Comparison of ENCODE assay signal across 16 mouse cellular contexts in genomic region chr8:26226612-26227528, GRCm38 (mm10).
A peak's percentile ranks its signal among the peaks of the same experiment; 100 is the strongest.
DNase-seq lines count a peak whose midpoint lies in the region; ATAC-seq and TF ChIP-seq lines count a peak whose summit lies in the region.
"Had no signal": no experiment of that assay in that cellular context is flagged by ENCODE, and none has a peak within 500 bp of the region (broad histone marks: within the 10 kb centered on the region; RNA-seq: fewer than 3 reads in every experiment).

No protein-coding gene starts in this region.

- intact Hi-C loops in heart, adult 2 months (cut with DNase I), result no loop called here
- intact Hi-C loops in gastrocnemius, adult 2 months (cut with DNase I), result no loop called here

- no peak for DNase-seq in heart, adult 2 months
- DNase-seq in R1 (ENCODE audit: low read depth, low spot score), result peak; percentile 31
- DNase-seq in embryonic facial prominence, embryonic 10.5 days (ENCODE audit: low spot score), result peak; percentile 85
- DNase-seq in gastrocnemius, adult 2 months, result no peak
- DNase-seq in thymus, postnatal 25 days, result no peak
- DNase-seq in spleen, adult 12 weeks (ENCODE audit: low spot score), result no peak
- DNase-seq: cerebellum, adult 11-12 months; forebrain, postnatal 0 days; layer of hippocampus, adult 9-11 months; thymus, postnatal 36 days had no signal

- WGBS in heart, embryonic 14.5 days, result 45% methylated on average over 30 of the region's 30 CpGs
- 48% methylated on average over 30 of the region's 30 CpGs for WGBS in heart, adult 2 months
- 37% methylated on average over 30 of the region's 30 CpGs for WGBS in embryonic facial prominence, embryonic 10.5 days
- WGBS in limb, embryonic 13.5 days, result 16% methylated on average over 30 of the region's 30 CpGs

- H3K4me3 ChIP-seq in heart, embryonic 14.5 days (ENCODE audit: control insufficient read depth in 1 of 2, insufficient read depth in 1 of 2, low read depth in 1 of 2, low read length in 2 of 2), result no peak overlapping the region
- H3K4me3 ChIP-seq in heart, adult 2 months, result no peak overlapping the region
- peak overlapping the region; percentile 26; the same call in 1 of the 2 replicates for H3K4me3 ChIP-seq in embryonic facial prominence, embryonic 10.5 days
- H3K4me3 ChIP-seq in limb, embryonic 13.5 days, result peak overlapping the region; percentile 29
- H3K4me3 ChIP-seq in gastrocnemius, adult 2 months, result no peak overlapping the region
- H3K4me3 ChIP-seq: lung, embryonic 15.5 days; neural tube, embryonic 12.5 days had no signal

- ATAC-seq in heart, embryonic 14.5 days (ENCODE audit: insufficient number of reproducible peaks, insufficient read depth, low FRiP score, low read depth), result no peak
- ATAC-seq in limb, embryonic 13.5 days (ENCODE audit: low FRiP score, low read depth), result peak; percentile 62; the same call in 1 of the 2 replicates
- ATAC-seq: forebrain, postnatal 0 days had no signal

- no peaks in the 10 kb centered on the region for H3K79me2 ChIP-seq in heart, adult 2 months (replicated peaks; ENCODE audit: control insufficient read depth, insufficient read depth, low read length)

- no peaks in the 10 kb centered on the region for H3K27me3 ChIP-seq in heart, embryonic 14.5 days (ENCODE audit: control insufficient read depth, insufficient read depth, low read length)
- no peaks in the 10 kb centered on the region for H3K27me3 ChIP-seq in heart, adult 2 months (ENCODE audit: control insufficient read depth, insufficient read depth, low read length)
- H3K27me3 ChIP-seq in embryonic facial prominence, embryonic 10.5 days (replicated peaks; ENCODE audit: low read depth, poor library complexity, severe bottlenecking), result peaks cover 16% of the 10 kb centered on the region
- H3K27me3 ChIP-seq in limb, embryonic 13.5 days, result 0 out of 2 replicates have a peak, but pooled peaks cover 4% of the 10 kb centered on the region
- H3K27me3 ChIP-seq: lung, embryonic 15.5 days; neural tube, embryonic 12.5 days had no signal

- peak overlapping the region; percentile 34; the same call in 1 of the 2 replicates for H3K4me2 ChIP-seq in heart, embryonic 14.5 days (ENCODE audit: low read length)
- peak overlapping the region; percentile 60 for H3K4me2 ChIP-seq in limb, embryonic 13.5 days (replicated peaks)
- H3K4me2 ChIP-seq: hindbrain, embryonic 14.5 days; lung, embryonic 15.5 days; neural tube, embryonic 12.5 days had no signal

- no peak for TF ChIP-seq POLR2A in heart, adult 2 months (IDR thresholded peaks at IDR 0.05; ENCODE audit: insufficient read depth, low read depth, low read length)

- H3K36me3 ChIP-seq in heart, embryonic 14.5 days (ENCODE audit: control insufficient read depth, insufficient read depth, low read length), result no peaks in the 10 kb centered on the region
- H3K36me3 ChIP-seq in heart, adult 2 months (ENCODE audit: control insufficient read depth, insufficient read depth, low read length), result no peaks in the 10 kb centered on the region
- no peaks in the 10 kb centered on the region for H3K36me3 ChIP-seq in embryonic facial prominence, embryonic 10.5 days (replicated peaks)
- H3K36me3 ChIP-seq in limb, embryonic 13.5 days, result no peaks in the 10 kb centered on the region
- H3K36me3 ChIP-seq: lung, embryonic 15.5 days; neural tube, embryonic 12.5 days had no signal

- no peak for TF ChIP-seq CTCF in heart, adult 2 months (IDR thresholded peaks at IDR 0.05)
- no peak for TF ChIP-seq CTCF in gastrocnemius, adult 2 months (IDR thresholded peaks at IDR 0.05)

- H3K27ac ChIP-seq in heart, embryonic 14.5 days (replicated peaks in 1 of 2; ENCODE audit: control insufficient read depth in 1 of 2, insufficient read depth in 1 of 2, low read depth in 2 of 2, low read length in 2 of 2), result no peak overlapping the region
- H3K27ac ChIP-seq in heart, adult 2 months, result no peak overlapping the region
- H3K27ac ChIP-seq in embryonic facial prominence, embryonic 10.5 days (replicated peaks), result peak overlapping the region; percentile 54
- peak overlapping the region; percentile 6; the same call in 1 of the 2 replicates for H3K27ac ChIP-seq in limb, embryonic 13.5 days
- H3K27ac ChIP-seq in gastrocnemius, adult 2 months, result no peak overlapping the region
- H3K27ac ChIP-seq: hindbrain, embryonic 14.5 days; kidney, postnatal 0 days; lung, embryonic 15.5 days; neural tube, embryonic 12.5 days had no signal

- H3K4me1 ChIP-seq in heart, embryonic 14.5 days (ENCODE audit: control insufficient read depth in 2 of 2, insufficient read depth in 2 of 2, low read length in 2 of 2), result peaks cover 0 to 2% of the 10 kb centered on the region in 2 experiments; a peak in 1 of 4 replicates
- no peaks in the 10 kb centered on the region for H3K4me1 ChIP-seq in heart, adult 2 months (ENCODE audit: control insufficient read depth, insufficient read depth, low read length)
- H3K4me1 ChIP-seq in embryonic facial prominence, embryonic 10.5 days, result peaks cover 37% of the 10 kb centered on the region
- H3K4me1 ChIP-seq in limb, embryonic 13.5 days, result peaks cover 21% of the 10 kb centered on the region
- H3K4me1 ChIP-seq: lung, embryonic 15.5 days had no signal

- H3K9me3 ChIP-seq in heart, embryonic 14.5 days (ENCODE audit: control insufficient read depth, low read length), result no peaks in the 10 kb centered on the region
- H3K9me3 ChIP-seq in embryonic facial prominence, embryonic 10.5 days, result no peaks in the 10 kb centered on the region
- no peaks in the 10 kb centered on the region for H3K9me3 ChIP-seq in limb, embryonic 13.5 days
- H3K9me3 ChIP-seq: lung, embryonic 15.5 days; neural tube, embryonic 12.5 days had no signal

- no peak for TF ChIP-seq EP300 in heart, adult 2 months (IDR thresholded peaks at IDR 0.05; ENCODE audit: insufficient read depth, low read depth, low read length)

- no peak overlapping the region for H3K9ac ChIP-seq in heart, embryonic 14.5 days (ENCODE audit: low read length)
- no peak overlapping the region for H3K9ac ChIP-seq in heart, adult 2 months (ENCODE audit: low read depth, low read length)
- no peak overlapping the region for H3K9ac ChIP-seq in limb, embryonic 13.5 days
- H3K9ac ChIP-seq: forebrain, postnatal 0 days; hindbrain, embryonic 14.5 days; lung, embryonic 15.5 days; neural tube, embryonic 12.5 days had no signal

Comparison
In these comparisons a context has a peak if more than half of its experiments do, and no peak if none do; other contexts are left out.
1. H3K27ac ChIP-seq: peak in embryonic facial prominence, embryonic 10.5 days (single experiment) and limb, embryonic 13.5 days (single experiment); none in heart, embryonic 14.5 days (0 of 2), heart, adult 2 months (single experiment) and gastrocnemius, adult 2 months (single experiment).
2. H3K4me3 ChIP-seq: peak in embryonic facial prominence, embryonic 10.5 days (single experiment) and limb, embryonic 13.5 days (single experiment); none in heart, embryonic 14.5 days (0 of 2), heart, adult 2 months (single experiment) and gastrocnemius, adult 2 months (single experiment).
3. DNase-seq: peak in R1 (single experiment) and embryonic facial prominence, embryonic 10.5 days (single experiment); none in heart, adult 2 months (0 of 2), gastrocnemius, adult 2 months (single experiment), thymus, postnatal 25 days (single experiment) and spleen, adult 12 weeks (single experiment).